Mouse (Mus musculus): Measurements from ENCODE around the gene Zc3h15. TPM values are rescaled to one million over a fixed set of nuclear protein-coding genes. Genes with fewer than 3 reads are reported as not detected.

The Zc3h15 gene
- polyA plus RNA-seq, 1 experiment from 2014 or later = 193 TPM

Other genes starting within 250 kb of the Zc3h15 start
- 79.6 and 92.9 TPM in 2 replicates for gene Itgav, start 80.0 kb downstream of the Zc3h15 start, polyA plus RNA-seq (2015; fragmentation: Nextera tagmentation; extraction: Ambion mirVana)
- gene Fam171b, start 168.2 kb downstream of the Zc3h15 start, polyA plus RNA-seq (2015; fragmentation: Nextera tagmentation; extraction: Ambion mirVana) = 15.2 and 16.9 TPM in 2 replicates